Mouse (Mus musculus) intestine, postnatal 0 days (tissue): ENCODE data around the gene Ddx23. TPM values are rescaled to one million over a fixed set of nuclear protein-coding genes. Genes with fewer than 3 reads are reported as not detected.

Source experiments
- ATAC-seq: fragments of 200-750 bp; cut with Nextera tagmentation; 2 replicates; pipeline ENCODE4 v1.8.0; 2017; ENCODE audit warnings: mild to moderate bottlenecking, moderate TSS enrichment, moderate library complexity
- H3K27ac ChIP-seq: fragments of 300-500 bp; sonication (generic); 2 replicates; pipeline ENCODE4 v1.5.1; 2014; ENCODE audit warnings: mild to moderate bottlenecking, low read depth, low read length, moderate library complexity
- H3K27me3 ChIP-seq: fragments of 300-500 bp; sonication (generic); replicated peaks from 2 replicates; pipeline ENCODE4 v1.6.1; 2014; ENCODE audit warnings: low read length, mixed read lengths; ENCODE audit not compliant: control insufficient read depth, insufficient read depth
- H3K36me3 ChIP-seq: fragments of 300-500 bp; sonication (generic); 2 replicates; pipeline ENCODE4 v1.6.1; 2014; ENCODE audit warnings: mild to moderate bottlenecking, moderate library complexity; ENCODE audit not compliant: control insufficient read depth, insufficient read depth
- H3K4me1 ChIP-seq: fragments of 300-500 bp; sonication (generic); replicated peaks from 2 replicates; pipeline ENCODE4 v1.6.1; 2014; ENCODE audit warnings: antibody characterized with exemption, low read length, mixed read lengths; ENCODE audit not compliant: control insufficient read depth, insufficient read depth
- H3K4me2 ChIP-seq: fragments of 300-500 bp; sonication (generic); replicated peaks from 2 replicates; pipeline ENCODE4 v1.6.1; 2014; ENCODE audit warnings: low read depth, mild to moderate bottlenecking, moderate library complexity
- H3K4me3 ChIP-seq: fragments of 300-500 bp; sonication (generic); 2 replicates; pipeline ENCODE4 v1.5.1; 2014; ENCODE audit warnings: low read depth, low read length
- H3K9ac ChIP-seq: fragments of 300-500 bp; sonication (generic); 2 replicates; pipeline ENCODE4 v1.6.1; 2014; ENCODE audit warnings: mild to moderate bottlenecking, low read depth, low read length
- H3K9me3 ChIP-seq: fragments of 300-500 bp; sonication (generic); 2 replicates; pipeline ENCODE4 v1.6.1; 2016; ENCODE audit warnings: mixed run types; ENCODE audit not compliant: control insufficient read depth
- CTCF ChIP-seq: sonication (generic); IDR thresholded peaks from 2 replicates; pipeline ENCODE4 v1.5.1; 2016; ENCODE audit warnings: low read depth, mild to moderate bottlenecking, control low read depth, antibody characterized with exemption, moderate library complexity
- WGBS: fragments of 180-500 bp; shearing (Covaris S2); extraction: QIAGEN DNeasy Blood & Tissue Kit; methylation state at CpG from one replicate; pipeline ENCODE4 v1.1.7; 2014; 5-methylcytosine and 5-hydroxymethylcytosine counted together
- polyA plus RNA-seq: library from polyadenylated mRNA; unstranded; fragments of >200 nt; fragmentation: Nextera tagmentation; extraction: Ambion mirVana; gene quantifications from 2 replicates; pipeline ENCODE4 v1.2.1, GENCODE M21; 2015

Ddx23 gene
- polyA plus RNA-seq, 1 experiment from 2014 or later = 9.0 TPM

GRCm38 (mm10) chr15:98664042-98664907 is 1.6 kb upstream of the Ddx23 start:
- ATAC-seq = no peak
- Histone ChIP-seq H3K9ac (no peak overlapping the region), H3K9me3 (no peaks in the 10 kb centered on the region), H3K36me3 (no peaks in the 10 kb centered on the region), H3K4me1 (no peaks in the 10 kb centered on the region), H3K4me3 (no peak overlapping the region), H3K27ac (no peak overlapping the region), H3K27me3 (no peaks in the 10 kb centered on the region), H3K4me2 (no peak overlapping the region)
- TF ChIP-seq CTCF = peak; percentile 69
- WGBS = 74% methylated on average over 11 of the region's 11 CpGs

- Histone ChIP-seq H3K27ac (peak overlapping the region; percentile 96), H3K4me3 (peak overlapping the region; percentile 69), H3K4me2 (peak overlapping the region; percentile 76), H3K27me3 (no peaks in the 10 kb centered on the region), H3K4me1 (no peaks in the 10 kb centered on the region), H3K36me3 (peaks cover 14% of the 10 kb centered on the region), H3K9ac (peak overlapping the region; percentile 86), H3K9me3 (no peaks in the 10 kb centered on the region)
- TF ChIP-seq CTCF = no peak
- WGBS = under 1% methylated on average over 14 of the region's 14 CpGs
- ATAC-seq = peak; percentile 2
These were observed 512 bp downstream of the Ddx23 start for GRCm38 (mm10) chr15:98662198-98662566.

- Histone ChIP-seq H3K9me3 (no peaks in the 10 kb centered on the region), H3K9ac (no peak overlapping the region), H3K36me3 (peaks cover 61% of the 10 kb centered on the region), H3K4me1 (no peaks in the 10 kb centered on the region), H3K27ac (no peak overlapping the region), H3K4me2 (no peak overlapping the region), H3K27me3 (no peaks in the 10 kb centered on the region), H3K4me3 (no peak overlapping the region)
- peak; percentile 49 for TF ChIP-seq CTCF
- no peak for ATAC-seq
- 82% methylated on average over 15 of the region's 15 CpGs for WGBS
These were observed 5.5 kb downstream of the Ddx23 start for GRCm38 (mm10) chr15:98656982-98657751.

GRCm38 (mm10) chr15:98652174-98652573 is 10.5 kb downstream of the Ddx23 start:
- ATAC-seq = no peak
- Histone ChIP-seq H3K27me3 (no peaks in the 10 kb centered on the region), H3K4me2 (no peak overlapping the region), H3K9me3 (no peaks in the 10 kb centered on the region), H3K9ac (no peak overlapping the region), H3K27ac (no peak overlapping the region), H3K36me3 (peaks cover 96% of the 10 kb centered on the region), H3K4me1 (no peaks in the 10 kb centered on the region), H3K4me3 (no peak overlapping the region)
- TF ChIP-seq CTCF = no peak
- WGBS = 93% methylated on average over 8 of the region's 8 CpGs

- Histone ChIP-seq H3K9ac (no peak overlapping the region), H3K27ac (no peak overlapping the region), H3K36me3 (peaks cover 96% of the 10 kb centered on the region), H3K4me3 (no peak overlapping the region), H3K27me3 (no peaks in the 10 kb centered on the region), H3K4me2 (no peak overlapping the region), H3K9me3 (no peaks in the 10 kb centered on the region), H3K4me1 (no peaks in the 10 kb centered on the region)
- WGBS = 91% methylated on average over 15 of the region's 15 CpGs
- no peak for ATAC-seq
- no peak for TF ChIP-seq CTCF
These were observed 11.3 kb downstream of the Ddx23 start for GRCm38 (mm10) chr15:98651431-98651830.

GRCm38 (mm10) chr15:98648071-98648470 is 14.6 kb downstream of the Ddx23 start:
- no peak for ATAC-seq
- no peak overlapping the region for H3K9ac ChIP-seq
- H3K27ac ChIP-seq = no peak overlapping the region
- H3K4me3 ChIP-seq = no peak overlapping the region
- WGBS = 84% methylated on average over 3 of the region's 3 CpGs
- H3K27me3 ChIP-seq = no peaks in the 10 kb centered on the region
- no peaks in the 10 kb centered on the region for H3K9me3 ChIP-seq
- no peak overlapping the region for H3K4me2 ChIP-seq
- H3K36me3 ChIP-seq = peaks cover 94% of the 10 kb centered on the region
- H3K4me1 ChIP-seq = no peaks in the 10 kb centered on the region
- no peak for TF ChIP-seq CTCF
